Mouse (Mus musculus): Measurements from ENCODE around the gene Kif11. TPM values are rescaled to one million over a fixed set of nuclear protein-coding genes. Genes with fewer than 3 reads are reported as not detected.

Kif11 gene
- polyA plus RNA-seq, 1 experiment from 2014 or later: 4.1 TPM

- no peaks in the 10 kb centered on the region for H3K36me3 ChIP-seq (ENCODE audit: inconsistent target)
- no peak overlapping the region for H3K4me3 ChIP-seq (ENCODE audit: inconsistent target)
- H3K79me2 ChIP-seq (ENCODE audit: inconsistent target): no peaks in the 10 kb centered on the region
- WGBS (ENCODE audit: missing documents): 93% methylated on average over 5 of the region's 5 CpGs
- H3K27ac ChIP-seq: no peak overlapping the region
Observed at GRCm38 (mm10) chr19:37362545-37362944, 13.7 kb upstream of the Kif11 start.

DNA sequence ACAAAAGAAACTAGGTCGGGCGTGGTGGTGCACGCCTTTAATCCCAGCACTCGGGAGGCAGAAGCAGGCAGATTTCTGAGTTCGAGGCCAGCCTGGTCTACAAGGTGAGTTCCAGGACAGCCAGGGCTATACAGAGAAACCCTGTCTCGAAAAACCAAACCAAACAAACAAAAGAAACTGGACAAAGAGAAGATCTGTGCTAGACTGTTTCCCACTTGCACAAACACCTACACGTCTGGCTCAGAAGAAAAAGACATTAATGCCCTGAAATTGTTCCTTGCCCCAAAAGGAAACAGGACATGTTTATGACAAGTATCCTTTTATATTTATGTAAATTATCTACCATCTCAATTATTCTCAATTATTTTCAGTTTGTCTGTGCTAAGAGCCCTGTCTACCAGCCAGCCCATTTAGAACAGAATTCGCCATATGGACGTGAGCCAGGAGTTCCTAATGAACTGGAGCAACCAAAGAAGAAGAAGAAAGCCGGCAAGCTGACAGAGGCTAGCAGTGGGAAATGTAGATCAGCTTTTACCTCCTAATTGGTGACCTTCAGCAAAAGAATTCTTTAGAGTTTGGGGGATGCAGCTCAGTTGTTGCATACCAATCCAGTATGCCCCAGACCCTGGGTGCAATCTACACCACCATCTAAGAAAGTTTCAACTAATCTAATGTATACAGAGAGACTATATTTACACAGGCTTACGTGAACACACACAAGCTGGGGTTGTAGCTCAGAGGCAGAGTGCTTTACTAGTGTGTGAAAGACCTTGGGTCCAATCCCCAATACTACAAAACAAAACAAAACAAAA, 12.9 kb upstream of the Kif11 start:
- H3K27ac ChIP-seq: no peak overlapping the region
- WGBS (ENCODE audit: missing documents): 93% methylated on average over 11 of the region's 11 CpGs
- H3K36me3 ChIP-seq (ENCODE audit: inconsistent target): no peaks in the 10 kb centered on the region
- H3K4me3 ChIP-seq (ENCODE audit: inconsistent target): no peak overlapping the region
- no peaks in the 10 kb centered on the region for H3K79me2 ChIP-seq (ENCODE audit: inconsistent target)

GRCm38 (mm10) chr19:37368990-37369389, 7.2 kb upstream of the Kif11 start:
- WGBS (ENCODE audit: missing documents): 86% methylated on average over 1 of the region's 1 CpGs
- no peaks in the 10 kb centered on the region for H3K36me3 ChIP-seq (ENCODE audit: inconsistent target)
- no peak overlapping the region for H3K4me3 ChIP-seq (ENCODE audit: inconsistent target)
- no peak overlapping the region for H3K27ac ChIP-seq
- H3K79me2 ChIP-seq (ENCODE audit: inconsistent target): no peaks in the 10 kb centered on the region

- no peaks in the 10 kb centered on the region for H3K79me2 ChIP-seq (ENCODE audit: inconsistent target)
- 65% methylated on average over 4 of the region's 4 CpGs for WGBS (ENCODE audit: missing documents)
- peak overlapping the region; percentile 55 for H3K27ac ChIP-seq
- H3K36me3 ChIP-seq (ENCODE audit: inconsistent target): no peaks in the 10 kb centered on the region
- H3K4me3 ChIP-seq (ENCODE audit: inconsistent target): no peak overlapping the region
Observed at GRCm38 (mm10) chr19:37369921-37370320, 6.3 kb upstream of the Kif11 start.

- no peaks in the 10 kb centered on the region for H3K79me2 ChIP-seq (ENCODE audit: inconsistent target)
- peak overlapping the region; percentile 13 for H3K4me3 ChIP-seq (ENCODE audit: inconsistent target)
- H3K27ac ChIP-seq: peak overlapping the region; percentile 55
- no peaks in the 10 kb centered on the region for H3K36me3 ChIP-seq (ENCODE audit: inconsistent target)
- WGBS (ENCODE audit: missing documents): 2% methylated on average over 5 of the region's 5 CpGs
Observed at GRCm38 (mm10) chr19:37370356-37370755, 5.8 kb upstream of the Kif11 start.

- no peaks in the 10 kb centered on the region for H3K36me3 ChIP-seq (ENCODE audit: inconsistent target)
- 14% methylated on average over 7 of the region's 7 CpGs for WGBS (ENCODE audit: missing documents)
- peaks cover 39% of the 10 kb centered on the region for H3K79me2 ChIP-seq (ENCODE audit: inconsistent target)
- peak overlapping the region; percentile 77 for H3K4me3 ChIP-seq (ENCODE audit: inconsistent target)
- peak overlapping the region; percentile 84 for H3K27ac ChIP-seq
Observed at GRCm38 (mm10) chr19:37374941-37375754, 1.1 kb upstream of the Kif11 start.

- peak overlapping the region; percentile 84 for H3K27ac ChIP-seq
- 1% methylated on average over 11 of the region's 11 CpGs for WGBS (ENCODE audit: missing documents)
Observed at GRCm38 (mm10) chr19:37376841-37377240, 638 bp downstream of the Kif11 start.

GRCm38 (mm10) chr19:37377404-37377990, 1.3 kb downstream of the Kif11 start:
- WGBS (ENCODE audit: missing documents): 13% methylated on average over 8 of the region's 8 CpGs
- H3K27ac ChIP-seq: peak overlapping the region; percentile 84

More at GRCm38 (mm10) chr19:37376841-37377240, 638 bp downstream of the Kif11 start:
- H3K79me2 ChIP-seq (ENCODE audit: inconsistent target): peaks cover 56% of the 10 kb centered on the region
- H3K36me3 ChIP-seq (ENCODE audit: inconsistent target): no peaks in the 10 kb centered on the region
- H3K4me3 ChIP-seq (ENCODE audit: inconsistent target): peak overlapping the region; percentile 77

GRCm38 (mm10) chr19:37378816-37379215, 2.6 kb downstream of the Kif11 start:
- Histone ChIP-seq H3K36me3 (ENCODE audit: inconsistent target) (no peaks in the 10 kb centered on the region), H3K27ac (no peak overlapping the region), H3K79me2 (ENCODE audit: inconsistent target) (peaks cover 76% of the 10 kb centered on the region), H3K4me3 (ENCODE audit: inconsistent target) (no peak overlapping the region)
- 91% methylated on average over 6 of the region's 6 CpGs for WGBS (ENCODE audit: missing documents)

More at GRCm38 (mm10) chr19:37377404-37377990, 1.3 kb downstream of the Kif11 start:
- peak overlapping the region; percentile 77 for H3K4me3 ChIP-seq (ENCODE audit: inconsistent target)
- no peaks in the 10 kb centered on the region for H3K36me3 ChIP-seq (ENCODE audit: inconsistent target)
- peaks cover 63% of the 10 kb centered on the region for H3K79me2 ChIP-seq (ENCODE audit: inconsistent target)

DNA sequence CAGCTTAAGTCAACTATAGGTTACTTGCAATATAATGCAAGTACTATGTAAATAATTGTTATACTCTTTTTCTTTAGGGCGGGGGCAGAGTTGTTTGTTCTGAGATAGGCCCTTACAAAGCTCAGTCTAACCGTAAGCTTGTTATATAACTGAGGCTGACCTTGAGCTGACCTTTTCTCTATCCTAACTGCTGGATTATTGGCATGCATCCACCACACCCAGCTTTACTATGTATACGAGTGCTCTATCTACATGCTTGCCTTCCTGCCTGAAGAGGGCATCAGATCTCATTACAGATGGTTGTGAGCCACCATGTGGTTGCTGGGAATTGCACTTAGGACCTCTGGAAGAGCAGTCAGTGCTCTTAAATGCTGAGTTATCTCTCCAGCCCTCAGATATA, 9.9 kb downstream of the Kif11 start:
- Histone ChIP-seq H3K4me3 (ENCODE audit: inconsistent target) (no peak overlapping the region), H3K36me3 (ENCODE audit: inconsistent target) (no peaks in the 10 kb centered on the region), H3K27ac (no peak overlapping the region), H3K79me2 (ENCODE audit: inconsistent target) (peaks cover 54% of the 10 kb centered on the region)
- WGBS (ENCODE audit: missing documents): 100% methylated on average over 3 of the region's 3 CpGs

DNA sequence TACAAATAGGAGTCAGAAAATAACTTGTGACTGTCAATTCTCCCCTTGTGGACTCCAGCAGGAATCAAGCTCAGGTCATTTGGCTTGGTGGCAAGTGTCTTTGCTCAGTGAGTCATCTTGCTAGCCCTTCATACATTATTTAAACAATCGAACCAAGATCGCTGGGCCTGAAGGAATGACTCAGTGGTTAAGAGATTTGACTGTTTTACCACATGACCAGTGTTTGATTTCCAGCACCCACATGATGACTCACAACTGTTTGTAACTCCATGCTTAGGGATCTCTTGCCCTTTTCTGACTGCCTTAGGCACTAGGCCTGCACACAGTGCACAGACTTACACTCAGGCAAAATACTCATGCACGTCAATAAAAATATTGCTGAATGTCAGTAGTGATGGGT, 15.7 kb downstream of the Kif11 start:
- 100% methylated on average over 3 of the region's 3 CpGs for WGBS (ENCODE audit: missing documents)
- Histone ChIP-seq H3K27ac (no peak overlapping the region), H3K36me3 (ENCODE audit: inconsistent target) (no peaks in the 10 kb centered on the region), H3K4me3 (ENCODE audit: inconsistent target) (no peak overlapping the region), H3K79me2 (ENCODE audit: inconsistent target) (no peaks in the 10 kb centered on the region; the same call in 1 of the 2 replicates)

- Histone ChIP-seq H3K27ac (no peak overlapping the region), H3K79me2 (ENCODE audit: inconsistent target) (no peaks in the 10 kb centered on the region; the same call in 1 of the 2 replicates), H3K36me3 (ENCODE audit: inconsistent target) (no peaks in the 10 kb centered on the region), H3K4me3 (ENCODE audit: inconsistent target) (no peak overlapping the region)
- 90% methylated on average over 3 of the region's 3 CpGs for WGBS (ENCODE audit: missing documents)
Observed at GRCm38 (mm10) chr19:37396279-37396678, 20.1 kb downstream of the Kif11 start.

DNA sequence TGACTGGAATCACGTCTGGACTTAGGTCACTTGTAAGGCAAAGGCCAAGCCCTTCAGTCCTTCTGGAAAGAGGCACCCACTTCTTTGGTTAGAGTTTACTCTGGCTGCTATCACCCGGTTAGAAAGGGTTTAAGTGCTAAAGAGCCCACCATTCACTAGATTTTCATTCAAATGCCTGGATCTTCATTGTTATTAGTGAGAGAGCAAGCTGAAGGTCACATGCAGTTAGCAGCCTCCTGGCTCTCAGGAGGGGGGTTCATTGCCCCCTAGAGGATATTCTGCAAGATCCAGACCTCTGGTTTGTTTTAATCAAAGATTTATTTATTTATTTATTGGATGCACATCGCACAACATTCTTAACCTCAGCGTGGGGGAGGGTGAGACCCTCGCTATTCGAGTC, 24.7 kb downstream of the Kif11 start:
- Histone ChIP-seq H3K4me3 (ENCODE audit: inconsistent target) (no peak overlapping the region), H3K36me3 (ENCODE audit: inconsistent target) (no peaks in the 10 kb centered on the region), H3K27ac (no peak overlapping the region), H3K79me2 (ENCODE audit: inconsistent target) (no peaks in the 10 kb centered on the region)
- WGBS (ENCODE audit: missing documents): 97% methylated on average over 6 of the region's 6 CpGs

DNA sequence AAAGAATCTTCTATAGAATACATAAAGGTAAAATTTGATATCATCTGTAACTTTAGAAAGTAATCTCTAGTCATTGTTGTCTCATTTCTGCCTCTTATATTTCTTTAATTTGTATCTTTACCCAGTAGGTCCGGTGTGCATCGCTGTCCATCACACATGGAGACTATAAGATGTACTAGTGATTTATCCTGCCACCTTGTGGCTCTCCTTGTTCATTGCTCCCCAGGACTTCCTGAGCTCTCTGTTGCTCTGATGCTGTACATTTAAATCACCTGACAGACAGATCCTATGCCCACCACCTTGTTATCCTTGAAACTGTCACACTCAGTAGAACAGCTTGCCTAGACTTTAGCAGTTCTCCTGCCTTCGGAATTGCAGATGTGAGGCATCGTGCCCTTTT, 42.1 kb downstream of the Kif11 start:
- Histone ChIP-seq H3K79me2 (ENCODE audit: inconsistent target) (no peaks in the 10 kb centered on the region), H3K36me3 (ENCODE audit: inconsistent target) (no peaks in the 10 kb centered on the region), H3K27ac (no peak overlapping the region), H3K4me3 (ENCODE audit: inconsistent target) (no peak overlapping the region)
- WGBS (ENCODE audit: missing documents): 77% methylated on average over 4 of the region's 4 CpGs

- no peaks in the 10 kb centered on the region for H3K79me2 ChIP-seq (ENCODE audit: inconsistent target)
- 0% methylated on average over 3 of the region's 3 CpGs for WGBS (ENCODE audit: missing documents)
- H3K36me3 ChIP-seq (ENCODE audit: inconsistent target): no peaks in the 10 kb centered on the region
- H3K4me3 ChIP-seq (ENCODE audit: inconsistent target): no peak overlapping the region
- no peak overlapping the region for H3K27ac ChIP-seq
Observed at GRCm38 (mm10) chr19:37419613-37420012, 43.4 kb downstream of the Kif11 start.

Data from macrophage (primary cell).